Mouse (Mus musculus) megakaryocyte, adult 5-6 weeks (primary cell): ENCODE measurements around the gene Dnajc30. TPM values are rescaled to one million over a fixed set of nuclear protein-coding genes. Genes with fewer than 3 reads are reported as not detected.

Experiments used
- ATAC-seq: 2 replicates; pipeline ENCODE4 v1.8.0; 2016; ENCODE audit warnings: mild to moderate bottlenecking, inconsistent platforms; ENCODE audit not compliant: poor library complexity, severe bottlenecking
- total RNA-seq, 2 experiments: library from RNA; stranded (forward) in 1 of 2; stranded (reverse) in 1 of 2; fragments of 153-499, 151-499 nt in 1 of 2; fragments of 221-1000, 200-1000 nt in 1 of 2; gene quantifications; 2 replicates each; pipeline versions ENCODE4 v1.2.3 to v1.2.4; 2015 to 2017

Gene Dnajc30
- total RNA-seq, 2 experiments from 2014 or later = 3.5 to 15.5 TPM

GRCm38 (mm10) chr5:135107521-135108501 lies 43.8 kb downstream of the Dnajc30 start:
- peak; percentile 44 for ATAC-seq

- no peak for ATAC-seq
These were observed 45.0 kb downstream of the Dnajc30 start for GRCm38 (mm10) chr5:135109017-135109416.

- no peak for ATAC-seq
These were observed 45.4 kb downstream of the Dnajc30 start for GRCm38 (mm10) chr5:135109426-135109825.

- no peak for ATAC-seq
These were observed 46.0 kb downstream of the Dnajc30 start for GRCm38 (mm10) chr5:135109976-135110375.

- ATAC-seq = no peak
These were observed 49.8 kb downstream of the Dnajc30 start for GRCm38 (mm10) chr5:135113782-135114181.

- ATAC-seq = no peak
These were observed 51.2 kb downstream of the Dnajc30 start for GRCm38 (mm10) chr5:135115241-135115640.

Other genes with a start within 250 kb of the Dnajc30 start
- not detected in 2 replicates for gene Tmem270, start 157.5 kb upstream of the Dnajc30 start, total RNA-seq (2015)
- not detected in 2 replicates for gene Tmem270, start 157.5 kb upstream of the Dnajc30 start, total RNA-seq (2017)
- gene Cldn13, start 148.7 kb upstream of the Dnajc30 start, total RNA-seq (2015) = 7.8 and 8.2 TPM in 2 replicates
- gene Cldn13, start 148.7 kb upstream of the Dnajc30 start, total RNA-seq (2017) = 2.9 and 7.7 TPM in 2 replicates
- 0.46 and 3.0 TPM in 2 replicates for gene Mettl27, start 131.8 kb upstream of the Dnajc30 start, total RNA-seq (2015)
- gene Mettl27, start 131.8 kb upstream of the Dnajc30 start, total RNA-seq (2017) = 0.89 and 1.3 TPM in 2 replicates
- gene Cldn4, start 117.3 kb upstream of the Dnajc30 start, total RNA-seq (2015) = not detected in 2 replicates
- gene Cldn4, start 117.3 kb upstream of the Dnajc30 start, total RNA-seq (2017) = not detected in 2 replicates
- gene Cldn3, start 78.0 kb upstream of the Dnajc30 start, total RNA-seq (2015) = not detected in 2 replicates
- not detected in 2 replicates for gene Cldn3, start 78.0 kb upstream of the Dnajc30 start, total RNA-seq (2017)
- gene Abhd11, start 55.0 kb upstream of the Dnajc30 start, total RNA-seq (2015) = 52.5 and 55.0 TPM in 2 replicates
- 22.9 and 32.7 TPM in 2 replicates for gene Abhd11, start 55.0 kb upstream of the Dnajc30 start, total RNA-seq (2017)
- 0.09 TPM in 1 of 2 replicates, not detected in the other for gene Stx1a, start 40.7 kb upstream of the Dnajc30 start, total RNA-seq (2015)
- not detected in 2 replicates for gene Stx1a, start 40.7 kb upstream of the Dnajc30 start, total RNA-seq (2017)
- gene Bud23, start 757 bp downstream of the Dnajc30 start, total RNA-seq (2015) = 29.4 and 34.2 TPM in 2 replicates
- 24.2 and 27.6 TPM in 2 replicates for gene Bud23, start 757 bp downstream of the Dnajc30 start, total RNA-seq (2017)
- not detected in 2 replicates for gene Vps37d, start 14.1 kb downstream of the Dnajc30 start, total RNA-seq (2015)
- gene Vps37d, start 14.1 kb downstream of the Dnajc30 start, total RNA-seq (2017) = not detected in 2 replicates
- gene Mlxipl, start 25.7 kb downstream of the Dnajc30 start, total RNA-seq (2015) = 0.05 and 0.31 TPM in 2 replicates
- 0.45 and 0.62 TPM in 2 replicates for gene Mlxipl, start 25.7 kb downstream of the Dnajc30 start, total RNA-seq (2017)
- 5.5 and 5.7 TPM in 2 replicates for gene Tbl2, start 85.5 kb downstream of the Dnajc30 start, total RNA-seq (2015)
- gene Tbl2, start 85.5 kb downstream of the Dnajc30 start, total RNA-seq (2017) = 12.6 and 15.0 TPM in 2 replicates
- 23.5 and 46.6 TPM in 2 replicates for gene Bcl7b, start 104.1 kb downstream of the Dnajc30 start, total RNA-seq (2015)
- 27.4 and 38.8 TPM in 2 replicates for gene Bcl7b, start 104.1 kb downstream of the Dnajc30 start, total RNA-seq (2017)
- gene Baz1b, start 123.1 kb downstream of the Dnajc30 start, total RNA-seq (2015) = 66.1 and 71.1 TPM in 2 replicates
- gene Baz1b, start 123.1 kb downstream of the Dnajc30 start, total RNA-seq (2017) = 129 and 134 TPM in 2 replicates
- not detected in 2 replicates for gene Fzd9, start 187.0 kb downstream of the Dnajc30 start, total RNA-seq (2015)
- gene Fzd9, start 187.0 kb downstream of the Dnajc30 start, total RNA-seq (2017) = 0.26 TPM in 1 of 2 replicates, not detected in the other